Mouse (Mus musculus) hematopoietic multipotent progenitor cell, adult 10-12 weeks (in vitro differentiated cells): ENCODE data around the gene Hcar1. TPM values are rescaled to one million over a fixed set of nuclear protein-coding genes. Genes with fewer than 3 reads are reported as not detected.

Experiments
- polyA plus RNA-seq: library from polyadenylated mRNA; stranded (reverse); fragments of >175 nt; gene quantifications from 2 replicates; pipeline ENCODE4 v1.2.3, GENCODE M21; 2012; ENCODE audit warnings: low replicate concordance

Hcar1 gene
- 0.04 TPM in 1 of 2 replicates, not detected in the other for polyA plus RNA-seq

DNA sequence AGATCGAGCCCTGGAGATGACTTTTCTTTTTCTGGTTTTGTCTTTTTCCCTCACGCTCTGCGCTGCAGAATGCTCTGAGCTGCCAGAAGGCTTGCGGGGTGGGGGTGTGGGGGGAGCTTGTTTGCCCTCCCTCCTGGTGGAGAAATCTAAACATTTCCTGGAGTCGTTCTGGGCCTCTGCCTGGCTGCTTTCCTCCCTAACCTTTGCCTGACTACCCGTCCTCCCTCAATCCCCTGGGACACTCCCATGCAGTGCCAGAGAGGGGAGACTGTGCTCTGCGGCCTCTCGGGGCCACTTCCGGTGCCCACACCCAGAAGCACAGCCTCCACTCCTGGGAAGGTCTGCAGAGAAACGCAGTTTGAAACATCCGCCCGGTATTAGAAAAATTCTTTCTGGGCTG, at the start of gene Hcar1:
TSS of gene Hcar1 (minus strand) at position 93 of the 400 bp plus-strand sequence.

DNA sequence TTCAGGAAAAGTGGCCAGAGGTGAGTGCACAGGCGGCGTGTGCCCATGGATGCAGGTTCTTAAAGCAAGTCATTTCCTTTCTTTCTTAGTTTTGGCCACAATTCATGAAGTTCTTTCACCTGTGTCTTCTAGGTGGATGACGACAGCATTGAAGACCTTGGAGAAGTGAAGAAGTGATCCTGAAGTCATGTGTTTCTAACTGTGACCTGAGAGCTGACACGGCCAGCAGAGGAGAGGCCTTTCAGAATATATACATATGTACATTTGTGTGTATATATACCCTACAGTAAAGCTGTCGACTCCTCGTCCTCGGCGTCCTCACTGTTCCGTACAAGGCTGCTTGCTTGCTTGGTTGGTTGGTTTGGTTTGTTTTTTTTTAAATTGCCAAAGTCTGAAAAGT, 47.3 kb upstream of the Hcar1 start, which contains the start of gene Gm43518:
TSS of gene Gm43518 (plus strand) at position 301 of the 400 bp plus-strand sequence.

GRCm38 (mm10) chr5:123906976-123907630, 27.3 kb upstream of the Hcar1 start, which contains the start of gene Denr:
Gene Denr (plus strand): TSS chr5:123907175.

DNA sequence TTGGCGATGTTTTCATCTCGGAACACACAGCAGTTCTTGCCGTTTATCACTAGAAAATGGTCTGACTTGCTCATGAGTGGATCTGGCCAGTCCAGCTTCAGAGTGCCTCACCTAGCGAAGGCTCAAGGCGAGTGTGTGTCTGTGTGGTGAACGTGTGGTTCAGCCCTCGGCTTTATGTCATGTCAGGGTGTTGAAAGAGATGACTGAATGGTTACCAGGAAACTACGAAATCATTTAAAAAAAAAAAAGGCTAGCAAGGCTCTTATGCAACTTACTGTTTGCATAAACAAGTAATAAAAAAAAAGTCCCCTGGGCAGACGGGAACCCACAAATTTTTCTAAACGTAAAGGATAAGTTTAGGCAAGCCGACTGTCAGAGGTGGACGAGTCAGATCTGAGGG, 14.5 kb downstream of the Hcar1 start, which contains the start of gene Hcar2:
TSS of gene Hcar2 (minus strand) at position 135 of the 400 bp plus-strand sequence.

Other genes with a start within 250 kb of the Hcar1 start
- 16.2 and 23.8 TPM in 2 replicates for gene Clip1, start 195.4 kb downstream of the Hcar1 start, polyA plus RNA-seq
- 47.8 and 53.4 TPM in 2 replicates for gene Zcchc8, start 158.9 kb downstream of the Hcar1 start, polyA plus RNA-seq
- gene Rsrc2, start 130.6 kb downstream of the Hcar1 start, polyA plus RNA-seq: 5.0 and 35.3 TPM in 2 replicates
- 0.11 and 0.75 TPM in 2 replicates for gene Kntc1, start 130.3 kb downstream of the Hcar1 start, polyA plus RNA-seq
- gene Hcar2, start 14.5 kb downstream of the Hcar1 start, polyA plus RNA-seq: 0.83 and 2.8 TPM in 2 replicates
- 53.6 and 56.4 TPM in 2 replicates for gene Denr, start 27.2 kb upstream of the Hcar1 start, polyA plus RNA-seq
- gene Gm43518, start 47.4 kb upstream of the Hcar1 start, polyA plus RNA-seq: not detected in 2 replicates
- 5.2 and 9.3 TPM in 2 replicates for gene Ccdc62, start 50.7 kb upstream of the Hcar1 start, polyA plus RNA-seq
- gene Hip1r, start 93.6 kb upstream of the Hcar1 start, polyA plus RNA-seq: 118 and 180 TPM in 2 replicates
- gene Vps37b, start 152.2 kb upstream of the Hcar1 start, polyA plus RNA-seq: 221 and 506 TPM in 2 replicates
- 14.4 and 20.3 TPM in 2 replicates for gene Abcb9, start 215.8 kb upstream of the Hcar1 start, polyA plus RNA-seq
- gene Ogfod2, start 232.3 kb upstream of the Hcar1 start, polyA plus RNA-seq: 48.9 and 92.4 TPM in 2 replicates
- 61.9 and 70.4 TPM in 2 replicates for gene Arl6ip4, start 236.1 kb upstream of the Hcar1 start, polyA plus RNA-seq